Mouse (Mus musculus): Measurements from ENCODE around the gene Csrnp2. TPM values are rescaled to one million over a fixed set of nuclear protein-coding genes. Genes with fewer than 3 reads are reported as not detected.

The Csrnp2 gene
- polyA plus RNA-seq (2014; fragmentation: Illumina TruSeq; extraction: RNeasy Lipid Tissue Mini Kit (QIAGEN cat#74804); ENCODE audit: low read depth, low replicate concordance), result 1.3 TPM

DNA sequence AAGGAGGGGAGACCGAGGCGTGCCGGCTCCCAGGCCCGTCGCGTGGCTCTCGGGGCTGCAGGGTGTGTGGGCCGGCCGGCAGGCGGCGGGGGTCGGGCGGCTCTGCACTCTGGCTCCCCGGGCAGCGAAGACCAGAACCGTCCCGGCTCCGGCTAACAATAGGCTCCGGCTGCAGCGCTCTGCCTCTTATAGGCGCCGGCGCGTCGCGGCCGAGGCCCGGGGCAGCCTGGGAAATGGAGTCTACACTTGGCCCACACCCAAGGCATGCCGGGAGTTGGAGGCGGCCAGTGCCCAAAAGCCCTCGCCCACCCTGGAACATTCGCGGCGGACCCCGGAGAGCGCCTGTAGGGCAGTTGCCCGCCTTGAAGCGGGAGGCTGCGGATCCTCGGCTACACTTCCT lies at the start of gene Csrnp2:
Csrnp2 (minus strand) TSS at position 387 of the 400 bp plus-strand sequence.

GRCm38 (mm10) chr15:100468295-100469188 lies 26.7 kb downstream of the Csrnp2 start, which contains the start of gene Letmd1:
Letmd1 (plus strand) TSS chr15:100469023.

Other genes starting within 250 kb of the Csrnp2 start
- gene Tmprss12, start 214.7 kb downstream of the Csrnp2 start, polyA plus RNA-seq (2014; fragmentation: Illumina TruSeq; extraction: RNeasy Lipid Tissue Mini Kit (QIAGEN cat#74804); ENCODE audit: low read depth, low replicate concordance), result not detected
- gene Mettl7a1, start 191.3 kb downstream of the Csrnp2 start, polyA plus RNA-seq (2014; fragmentation: Illumina TruSeq; extraction: RNeasy Lipid Tissue Mini Kit (QIAGEN cat#74804); ENCODE audit: low read depth, low replicate concordance), result 437 TPM
- not detected for gene Mettl7a3, start 160.6 kb downstream of the Csrnp2 start, polyA plus RNA-seq (2014; fragmentation: Illumina TruSeq; extraction: RNeasy Lipid Tissue Mini Kit (QIAGEN cat#74804); ENCODE audit: low read depth, low replicate concordance)
- 13.5 TPM for gene Methig1, start 142.3 kb downstream of the Csrnp2 start, polyA plus RNA-seq (2014; fragmentation: Illumina TruSeq; extraction: RNeasy Lipid Tissue Mini Kit (QIAGEN cat#74804); ENCODE audit: low read depth, low replicate concordance)
- gene Mettl7a2, start 142.3 kb downstream of the Csrnp2 start, polyA plus RNA-seq (2014; fragmentation: Illumina TruSeq; extraction: RNeasy Lipid Tissue Mini Kit (QIAGEN cat#74804); ENCODE audit: low read depth, low replicate concordance), result 164 TPM
- gene Higd1c, start 130.9 kb downstream of the Csrnp2 start, polyA plus RNA-seq (2014; fragmentation: Illumina TruSeq; extraction: RNeasy Lipid Tissue Mini Kit (QIAGEN cat#74804); ENCODE audit: low read depth, low replicate concordance), result not detected
- gene Gm5475, start 73.3 kb downstream of the Csrnp2 start, polyA plus RNA-seq (2014; fragmentation: Illumina TruSeq; extraction: RNeasy Lipid Tissue Mini Kit (QIAGEN cat#74804); ENCODE audit: low read depth, low replicate concordance), result 0.49 TPM
- 22.7 TPM for gene Slc11a2, start 70.4 kb downstream of the Csrnp2 start, polyA plus RNA-seq (2014; fragmentation: Illumina TruSeq; extraction: RNeasy Lipid Tissue Mini Kit (QIAGEN cat#74804); ENCODE audit: low read depth, low replicate concordance)
- 21.3 TPM for gene Letmd1, start 26.5 kb downstream of the Csrnp2 start, polyA plus RNA-seq (2014; fragmentation: Illumina TruSeq; extraction: RNeasy Lipid Tissue Mini Kit (QIAGEN cat#74804); ENCODE audit: low read depth, low replicate concordance)
- gene Tfcp2, start 56.5 kb upstream of the Csrnp2 start, polyA plus RNA-seq (2014; fragmentation: Illumina TruSeq; extraction: RNeasy Lipid Tissue Mini Kit (QIAGEN cat#74804); ENCODE audit: low read depth, low replicate concordance), result 9.4 TPM
- gene Pou6f1, start 104.5 kb upstream of the Csrnp2 start, polyA plus RNA-seq (2014; fragmentation: Illumina TruSeq; extraction: RNeasy Lipid Tissue Mini Kit (QIAGEN cat#74804); ENCODE audit: low read depth, low replicate concordance), result 4.9 TPM
- 293 TPM for gene Dazap2, start 119.9 kb upstream of the Csrnp2 start, polyA plus RNA-seq (2014; fragmentation: Illumina TruSeq; extraction: RNeasy Lipid Tissue Mini Kit (QIAGEN cat#74804); ENCODE audit: low read depth, low replicate concordance)
- 1.0 TPM for gene Smagp, start 141.5 kb upstream of the Csrnp2 start, polyA plus RNA-seq (2014; fragmentation: Illumina TruSeq; extraction: RNeasy Lipid Tissue Mini Kit (QIAGEN cat#74804); ENCODE audit: low read depth, low replicate concordance)
- not detected for gene Bin2, start 174.1 kb upstream of the Csrnp2 start, polyA plus RNA-seq (2014; fragmentation: Illumina TruSeq; extraction: RNeasy Lipid Tissue Mini Kit (QIAGEN cat#74804); ENCODE audit: low read depth, low replicate concordance)
- 21.6 TPM for gene Cela1, start 192.4 kb upstream of the Csrnp2 start, polyA plus RNA-seq (2014; fragmentation: Illumina TruSeq; extraction: RNeasy Lipid Tissue Mini Kit (QIAGEN cat#74804); ENCODE audit: low read depth, low replicate concordance)
- 0.16 TPM for gene Galnt6, start 233.9 kb upstream of the Csrnp2 start, polyA plus RNA-seq (2014; fragmentation: Illumina TruSeq; extraction: RNeasy Lipid Tissue Mini Kit (QIAGEN cat#74804); ENCODE audit: low read depth, low replicate concordance)

Measured in kidney, adult 10 weeks (tissue).